Mouse (Mus musculus) midbrain, postnatal 0 days (tissue): ENCODE data around the gene St3gal6. TPM values are rescaled to one million over a fixed set of nuclear protein-coding genes. Genes with fewer than 3 reads are reported as not detected.

Experiments
- ATAC-seq: fragments of 200-750 bp; cut with Nextera tagmentation; 2 replicates; pipeline ENCODE4 v1.8.0; 2017; ENCODE audit warnings: moderate number of reproducible peaks, mild to moderate bottlenecking, moderate TSS enrichment, moderate library complexity; ENCODE audit not compliant: low FRiP score
- DNase-seq: peaks from one replicate; pipeline ENCODE4 v3.0.0-alpha.2; 2015; ENCODE audit warnings: low spot score
- H3K27ac ChIP-seq: fragments of 300-500 bp; sonication (generic); 2 replicates; pipeline ENCODE4 v1.5.1; 2014; ENCODE audit warnings: low read depth, mild to moderate bottlenecking, low read length, mixed read lengths
- H3K27me3 ChIP-seq: fragments of 300-500 bp; sonication (generic); 2 replicates; pipeline ENCODE4 v1.6.1; 2014; ENCODE audit warnings: low read length, control low read depth, mixed read lengths; ENCODE audit not compliant: insufficient read depth
- H3K36me3 ChIP-seq: fragments of 300-500 bp; sonication (generic); 2 replicates; pipeline ENCODE4 v1.6.1; 2014; ENCODE audit warnings: low read length, control low read depth, mixed read lengths; ENCODE audit not compliant: insufficient read depth
- H3K4me1 ChIP-seq: fragments of 300-500 bp; sonication (generic); 2 replicates; pipeline ENCODE4 v1.6.1; 2014; ENCODE audit warnings: mild to moderate bottlenecking, control low read depth, antibody characterized with exemption, low read length, mixed read lengths; ENCODE audit not compliant: insufficient read depth
- H3K4me2 ChIP-seq: fragments of 300-500 bp; sonication (generic); 2 replicates; pipeline ENCODE4 v1.6.1; 2014; ENCODE audit warnings: low read depth, mild to moderate bottlenecking, low read length, mixed read lengths; ENCODE audit not compliant: poor library complexity, severe bottlenecking
- H3K4me3 ChIP-seq: fragments of 300-500 bp; sonication (generic); 2 replicates; pipeline ENCODE4 v1.5.1; 2014; ENCODE audit warnings: low read depth, mild to moderate bottlenecking, low read length, moderate library complexity
- H3K9ac ChIP-seq: fragments of 300-500 bp; sonication (generic); replicated peaks from 2 replicates; pipeline ENCODE4 v1.6.1; 2014; ENCODE audit warnings: mild to moderate bottlenecking, low read length, moderate library complexity, mixed read lengths; ENCODE audit not compliant: poor library complexity, severe bottlenecking
- H3K9me3 ChIP-seq: fragments of 300-500 bp; sonication (generic); 2 replicates; pipeline ENCODE4 v1.6.1; 2016; ENCODE audit warnings: low read length, control low read depth
- CTCF ChIP-seq: IDR thresholded peaks from 2 replicates; pipeline ENCODE4 v1.5.1; 2016; ENCODE audit warnings: antibody characterized with exemption, mild to moderate bottlenecking
- WGBS: fragments of 180-500 bp; shearing (Covaris S2); extraction: QIAGEN DNeasy Blood & Tissue Kit; methylation state at CpG from one replicate; pipeline ENCODE4 v1.1.7; 2014; 5-methylcytosine and 5-hydroxymethylcytosine counted together
- polyA plus RNA-seq: library from polyadenylated mRNA; unstranded; fragments of >200 nt; fragmentation: Nextera tagmentation; extraction: Ambion mirVana; gene quantifications from 2 replicates; pipeline ENCODE4 v1.2.1, GENCODE M21; 2015
- total RNA-seq: library from RNA; depleted of rRNA; stranded (reverse); fragments of >200 nt; gene quantifications from 2 replicates; pipeline ENCODE4 v1.2.3, GENCODE M21; 2014; rRNA removed

Gene St3gal6
- total and polyA plus RNA-seq, 2 experiments from 2014 or later: 6.5 to 18.0 TPM

DNA sequence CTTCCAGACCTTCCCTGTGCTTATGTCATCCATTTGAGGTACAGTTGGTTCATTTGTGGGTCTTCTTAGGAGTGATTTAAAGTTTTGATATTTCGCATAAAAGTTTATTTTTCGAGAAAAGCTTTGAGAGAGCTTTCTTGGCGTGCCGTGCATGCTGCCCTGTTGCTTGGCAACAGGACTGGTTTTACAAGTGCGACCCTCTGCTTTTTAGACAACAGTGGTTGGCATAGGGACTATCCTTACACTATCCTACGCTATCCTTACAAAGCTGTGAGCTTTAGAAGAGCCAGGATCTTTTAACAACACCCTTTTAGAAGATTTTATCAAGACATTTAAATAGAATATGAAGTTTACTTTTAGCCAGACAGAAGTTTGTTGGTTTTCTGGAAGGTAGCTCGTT is 93.8 kb downstream of the St3gal6 start:
- Histone ChIP-seq H3K4me1 (no peaks in the 10 kb centered on the region), H3K9me3 (no peaks in the 10 kb centered on the region), H3K36me3 (no peaks in the 10 kb centered on the region), H3K4me3 (no peak overlapping the region), H3K4me2 (no peak overlapping the region), H3K27me3 (no peaks in the 10 kb centered on the region), H3K9ac (no peak overlapping the region), H3K27ac (no peak overlapping the region)
- no peak for TF ChIP-seq CTCF
- 63% methylated on average over 7 of the region's 7 CpGs for WGBS
- DNase-seq (peak; percentile 2), ATAC-seq (no peak)

DNA sequence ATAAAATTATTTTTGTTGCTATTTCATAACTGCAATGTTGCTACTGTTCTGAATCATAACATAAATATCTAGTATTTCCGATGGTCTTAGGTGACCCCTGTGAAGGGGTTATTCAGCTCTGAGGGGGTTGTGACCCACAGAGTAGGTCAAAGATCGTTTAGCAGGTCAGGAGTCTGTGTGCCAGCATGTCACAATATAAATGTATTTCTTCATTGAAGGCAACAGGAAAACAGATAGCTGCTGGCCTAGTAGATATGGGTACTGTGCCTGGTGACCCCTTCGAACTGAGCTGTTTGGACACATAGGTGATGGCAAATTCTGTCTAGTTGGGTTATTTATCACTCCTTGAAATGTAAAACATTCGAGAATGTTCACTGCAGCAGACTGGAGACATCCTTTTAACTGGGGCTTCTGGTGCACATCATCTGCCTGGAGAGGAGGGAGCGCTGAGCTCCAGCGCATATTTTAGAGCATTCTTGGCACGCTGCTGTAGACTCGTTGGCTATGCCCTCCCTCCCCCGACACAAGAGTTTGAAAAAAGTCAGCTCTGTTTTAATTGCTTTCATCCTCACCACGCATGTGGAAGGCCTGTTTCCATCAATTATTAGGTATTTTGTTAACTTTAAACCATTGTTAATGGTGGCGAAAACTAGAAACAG is 102.2 kb downstream of the St3gal6 start:
- no peak for ATAC-seq
- Histone ChIP-seq H3K4me3 (no peak overlapping the region), H3K27ac (no peak overlapping the region), H3K36me3 (no peaks in the 10 kb centered on the region), H3K4me1 (no peaks in the 10 kb centered on the region), H3K27me3 (no peaks in the 10 kb centered on the region), H3K9me3 (no peaks in the 10 kb centered on the region), H3K9ac (no peak overlapping the region), H3K4me2 (no peak overlapping the region)
- DNase-seq: peak; percentile 43
- no peak for TF ChIP-seq CTCF
- WGBS: 54% methylated on average over 11 of the region's 11 CpGs

Other genes starting within 250 kb of the St3gal6 start
- gene Dcbld2, start 115.8 kb downstream of the St3gal6 start, total RNA-seq: 34.2 and 38.0 TPM in 2 replicates
- gene Dcbld2, start 115.8 kb downstream of the St3gal6 start, polyA plus RNA-seq: 3.1 and 3.7 TPM in 2 replicates
- not detected in 2 replicates for gene Gm813, start 92.7 kb upstream of the St3gal6 start, total RNA-seq
- not detected in 2 replicates for gene Gm813, start 92.7 kb upstream of the St3gal6 start, polyA plus RNA-seq
- gene E330017A01Rik, start 114.5 kb upstream of the St3gal6 start, total RNA-seq: not detected in 2 replicates
- gene E330017A01Rik, start 114.5 kb upstream of the St3gal6 start, polyA plus RNA-seq: 0.14 TPM in 1 of 2 replicates, not detected in the other
- gene Cpox, start 146.0 kb upstream of the St3gal6 start, total RNA-seq: 14.9 and 15.9 TPM in 2 replicates
- 10.7 and 12.4 TPM in 2 replicates for gene Cpox, start 146.0 kb upstream of the St3gal6 start, polyA plus RNA-seq
- gene Gpr15, start 194.8 kb upstream of the St3gal6 start, total RNA-seq: 0.11 and 2.1 TPM in 2 replicates
- gene Gpr15, start 194.8 kb upstream of the St3gal6 start, polyA plus RNA-seq: not detected in 2 replicates
- 74.2 and 96.9 TPM in 2 replicates for gene Cldnd1, start 203.7 kb upstream of the St3gal6 start, total RNA-seq
- 156 and 174 TPM in 2 replicates for gene Cldnd1, start 203.7 kb upstream of the St3gal6 start, polyA plus RNA-seq
- gene Olfr172, start 238.9 kb upstream of the St3gal6 start, total RNA-seq: not detected in 2 replicates
- gene Olfr172, start 238.9 kb upstream of the St3gal6 start, polyA plus RNA-seq: not detected in 2 replicates